Mouse (Mus musculus) heart, postnatal 0 days (tissue): ENCODE measurements around the gene Fam117b.

ENCODE experiments used
- CTCF ChIP-seq: IDR thresholded peaks from 2 replicates; pipeline ENCODE4 v1.5.1; 2016; ENCODE audit warnings: antibody characterized with exemption, control low read depth, low read depth
- EP300 ChIP-seq: IDR thresholded peaks from 2 replicates; pipeline ENCODE4 v1.6.1; 2016; ENCODE audit warnings: antibody characterized with exemption, low read depth

DNA sequence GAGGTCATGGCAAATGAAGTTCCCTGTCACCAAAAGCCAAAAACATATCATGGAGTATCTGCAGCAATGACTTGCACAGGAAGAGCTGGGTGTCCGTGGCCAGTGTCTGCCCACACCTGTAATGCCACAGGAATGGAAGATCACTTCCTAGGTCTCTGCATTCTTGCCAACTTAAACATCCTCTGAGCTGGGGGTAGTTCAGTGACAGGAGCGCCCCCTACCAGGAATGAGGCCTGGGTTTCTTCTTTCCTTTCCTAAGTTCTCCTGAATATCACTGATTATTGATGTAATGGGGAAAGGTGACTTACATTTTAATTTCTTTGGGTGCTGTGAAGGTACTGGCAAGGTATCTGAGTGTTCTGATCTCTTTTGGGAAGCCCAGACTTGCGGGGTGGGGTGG is 82.8 kb downstream of the Fam117b start:
- no peak for TF ChIP-seq CTCF
- TF ChIP-seq EP300: no peak
